Mouse (Mus musculus) telencephalon, adult 2 months (tissue): ENCODE measurements around the gene Avl9.

ENCODE experiments used
- DNase-seq: peaks from one replicate; pipeline ENCODE4 v3.0.0-alpha.2; 2011; ENCODE audit warnings: low read depth, low spot score

Avl9 gene

DNA sequence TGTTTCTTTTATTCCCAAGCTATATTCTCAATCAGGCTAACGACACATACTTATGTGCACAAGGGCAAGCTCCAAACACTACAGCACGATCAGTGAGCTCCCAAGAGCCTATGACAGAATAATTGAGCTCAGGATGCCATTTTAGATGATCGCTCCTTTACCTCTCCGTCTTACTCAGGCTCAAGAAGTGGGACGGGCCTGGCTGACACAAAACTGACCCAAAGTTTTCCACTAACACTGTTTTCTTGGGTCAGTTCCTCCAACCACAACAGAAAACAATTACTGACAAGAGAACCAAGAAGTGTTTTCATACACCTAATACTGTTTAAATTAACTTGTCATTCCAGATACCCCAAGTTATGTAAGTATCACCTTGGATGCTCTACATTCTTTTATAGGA, 80.1 kb downstream of the Avl9 start:
- DNase-seq = no peak

DNA sequence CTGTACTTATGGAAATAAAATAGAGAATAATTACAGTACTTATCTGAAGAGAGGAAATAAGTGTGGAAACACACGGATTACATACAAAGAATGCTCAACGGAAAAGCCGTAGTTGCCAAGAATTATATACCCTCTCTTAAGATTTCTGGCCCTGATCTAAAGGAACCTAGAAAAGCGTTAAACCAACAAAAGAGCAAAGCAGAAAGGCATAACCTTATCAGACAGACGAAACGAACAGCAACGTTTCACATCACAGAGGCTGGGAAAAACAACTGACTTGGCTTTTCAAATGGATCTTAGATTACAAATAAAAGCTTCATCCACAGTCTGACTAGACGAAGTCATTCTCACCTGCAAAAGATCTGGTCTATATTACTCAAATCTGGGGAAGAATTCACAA, 81.5 kb downstream of the Avl9 start:
- no peak for DNase-seq

DNA sequence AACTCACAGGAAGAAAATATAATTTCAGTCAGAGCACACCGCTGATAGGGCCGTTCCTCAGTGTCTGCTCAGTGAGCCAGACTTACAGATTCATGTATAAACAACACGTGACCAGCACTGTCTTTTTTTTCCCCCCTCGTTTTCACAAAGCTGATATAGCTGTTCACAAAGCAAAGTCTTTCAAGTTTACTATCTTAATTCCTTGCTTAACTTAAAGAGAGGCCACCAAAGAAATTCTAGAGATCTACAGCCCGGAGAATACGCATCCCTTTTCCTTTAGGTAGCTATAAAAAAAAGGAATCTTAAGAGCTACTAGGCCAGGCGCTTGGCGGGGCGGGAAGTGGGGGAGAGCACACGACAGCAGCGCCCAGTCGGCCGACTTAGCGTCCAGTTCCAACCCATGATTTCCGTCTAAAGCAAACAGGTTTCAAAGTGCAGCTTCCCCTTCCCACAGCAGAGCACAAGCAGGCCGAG, 82.0 kb downstream of the Avl9 start:
- peak; percentile 36 for DNase-seq

DNA sequence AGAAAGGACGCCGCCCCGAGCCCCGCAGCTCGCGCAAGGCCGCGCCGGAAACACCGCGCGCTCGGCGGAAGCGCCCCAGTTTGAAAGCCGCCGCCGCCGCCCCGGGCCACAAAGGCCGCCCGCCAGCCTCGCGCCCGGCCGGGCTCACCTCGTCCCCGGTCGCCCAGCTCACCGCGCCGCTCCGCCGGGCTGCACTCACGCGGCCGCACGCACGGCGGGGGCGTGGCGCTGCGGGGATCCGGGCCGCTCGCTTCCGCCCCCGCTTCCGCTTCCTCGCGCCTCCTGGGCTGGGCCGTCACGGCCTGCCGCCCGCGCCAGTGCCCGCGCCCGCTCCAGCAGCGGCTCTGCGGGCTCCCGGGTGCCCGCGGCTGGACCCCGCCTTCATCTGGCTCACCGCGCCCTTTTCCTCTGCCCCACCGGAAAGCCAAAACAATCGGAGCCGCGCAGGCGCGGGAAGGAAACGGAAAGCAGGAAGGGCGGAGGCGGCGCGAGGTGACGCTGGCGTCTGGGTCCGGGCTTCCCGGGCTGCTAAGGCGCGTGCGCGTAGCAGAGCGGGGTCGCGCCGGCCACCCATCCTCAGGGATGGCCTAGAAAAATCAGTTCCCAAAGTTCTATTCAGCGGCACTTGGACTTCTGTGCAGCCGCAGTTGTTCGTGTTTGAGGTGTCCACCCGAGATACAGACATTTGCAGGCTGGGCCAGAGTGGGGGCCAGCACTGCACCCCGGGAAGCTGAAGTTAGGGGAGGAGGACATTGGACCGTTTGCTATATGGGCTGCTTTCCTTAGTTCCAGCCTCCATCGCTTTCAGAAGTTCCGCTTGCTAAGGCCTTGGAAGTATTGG, 82.8 kb downstream of the Avl9 start, which contains the start of gene Kbtbd2:
Kbtbd2 (minus strand) TSS at position 503 of the 841 bp plus-strand sequence.
- DNase-seq = peak; percentile 86

DNA sequence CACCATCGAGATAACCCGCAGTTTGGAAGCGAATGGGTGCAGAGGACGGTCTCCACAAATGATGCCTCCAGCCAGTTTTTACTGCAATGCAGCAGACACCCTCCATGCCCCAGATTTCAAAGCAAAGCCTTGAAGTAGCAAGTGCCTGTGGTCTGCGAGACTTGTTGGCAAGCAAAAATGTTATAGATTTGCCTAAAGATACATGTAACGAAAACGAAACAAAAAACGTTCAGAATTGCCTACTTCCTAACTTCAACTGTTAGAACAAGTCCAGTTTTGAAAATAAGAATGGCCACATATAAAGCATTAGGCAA, 83.4 kb downstream of the Avl9 start:
- peak; percentile 34 for DNase-seq

DNA sequence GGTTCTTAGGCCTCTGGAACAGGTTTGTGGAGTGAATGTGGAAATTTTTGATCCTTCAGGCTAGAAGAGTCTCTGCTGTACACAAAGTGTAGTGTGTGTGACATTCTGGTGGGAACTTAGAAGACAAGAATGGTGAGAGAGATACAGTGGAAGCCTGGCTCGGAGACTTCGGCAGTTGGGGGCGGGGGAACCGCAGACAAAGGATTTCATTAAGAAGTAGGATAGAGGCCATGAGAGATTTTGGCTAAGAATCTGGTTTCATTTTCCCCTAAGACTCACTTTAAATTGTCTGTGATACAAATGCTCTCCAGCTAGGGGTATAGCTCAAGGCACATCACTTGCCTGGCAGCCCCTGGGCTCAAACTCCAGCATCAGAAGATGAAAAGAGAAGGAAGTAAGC, 90.3 kb downstream of the Avl9 start:
- no peak for DNase-seq

DNA sequence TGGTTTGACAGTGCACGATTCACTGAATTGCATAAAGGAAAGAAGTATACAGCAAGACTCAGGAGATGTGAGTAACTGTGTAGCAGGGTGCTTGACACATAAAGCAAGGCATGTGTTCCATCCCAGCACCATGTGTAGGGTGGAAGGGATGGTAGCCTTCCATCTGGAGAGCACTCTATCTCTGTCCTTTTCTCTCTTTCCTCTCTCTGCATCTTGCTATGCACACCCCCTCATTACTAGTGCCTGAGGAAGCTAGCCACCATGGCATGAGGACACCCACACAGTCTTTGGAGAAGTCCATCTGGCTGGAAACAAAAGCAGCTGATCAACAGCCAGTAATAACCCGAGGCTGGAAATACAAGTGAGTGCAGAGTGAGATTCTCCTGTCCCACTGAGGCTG, 91.5 kb downstream of the Avl9 start:
- DNase-seq = peak; percentile 73

DNA sequence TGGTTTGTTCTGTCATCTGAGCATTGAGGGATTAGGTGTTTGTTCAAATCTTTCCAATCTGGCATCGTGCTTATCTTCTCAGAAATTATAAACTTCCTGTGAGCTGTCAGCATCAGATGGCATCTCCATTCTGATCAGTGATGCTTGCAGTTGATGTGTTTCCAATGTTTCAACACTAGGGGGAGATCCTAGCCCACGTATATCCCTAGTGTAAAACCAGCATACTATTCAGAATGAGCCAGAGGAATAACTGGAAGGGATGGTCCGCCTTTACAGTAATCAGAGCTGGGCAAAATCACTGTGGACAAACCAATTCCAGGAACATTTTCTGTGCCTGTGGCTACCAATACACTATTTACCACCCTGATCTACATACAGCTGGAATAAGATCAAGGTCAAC, 94.0 kb downstream of the Avl9 start:
- peak; percentile 50 for DNase-seq
